Mouse (Mus musculus): Measurements from ENCODE around the gene Tmem161a. TPM values are rescaled to one million over a fixed set of nuclear protein-coding genes. Genes with fewer than 3 reads are reported as not detected.

Gene Tmem161a
- polyA plus RNA-seq, 1 experiment from 2014 or later: 45.1 TPM

- 71% methylated on average over 7 of the region's 7 CpGs for WGBS
- no peak for DNase-seq (ENCODE audit: low spot score)
- no peaks in the 10 kb centered on the region for H3K9me3 ChIP-seq (ENCODE audit: control insufficient read depth, low read length)
These were observed 16.6 kb downstream of the Tmem161a start for GRCm38 (mm10) chr8:70188707-70189106.

GRCm38 (mm10) chr8:70193238-70193637, 21.1 kb downstream of the Tmem161a start:
- H3K9ac ChIP-seq (ENCODE audit: low read length): no peak overlapping the region
- no peaks in the 10 kb centered on the region for H3K36me3 ChIP-seq (ENCODE audit: control insufficient read depth, insufficient read depth, low read length)
- H3K9me3 ChIP-seq (ENCODE audit: control insufficient read depth, low read length): no peaks in the 10 kb centered on the region
- DNase-seq (ENCODE audit: low spot score): no peak
- H3K4me2 ChIP-seq (ENCODE audit: low read depth, low read length, severe bottlenecking): no peak overlapping the region
- ATAC-seq (replicated peaks; ENCODE audit: low FRiP score): no peak
- H3K4me3 ChIP-seq (ENCODE audit: low read depth, low read length): no peak overlapping the region
- 78% methylated on average over 5 of the region's 5 CpGs for WGBS
- no peaks in the 10 kb centered on the region for H3K27me3 ChIP-seq (ENCODE audit: control insufficient read depth, insufficient read depth, low read length)
- no peak overlapping the region for H3K27ac ChIP-seq (ENCODE audit: low read depth, low read length)
- no peaks in the 10 kb centered on the region for H3K4me1 ChIP-seq (replicated peaks; ENCODE audit: control insufficient read depth, insufficient read depth, low read length)

More at GRCm38 (mm10) chr8:70188707-70189106, 16.6 kb downstream of the Tmem161a start:
- Histone ChIP-seq H3K4me1 (replicated peaks; ENCODE audit: control insufficient read depth, insufficient read depth, low read length) (no peaks in the 10 kb centered on the region), H3K4me3 (ENCODE audit: low read depth, low read length) (no peak overlapping the region), H3K27ac (ENCODE audit: low read depth, low read length) (no peak overlapping the region), H3K4me2 (ENCODE audit: low read depth, low read length, severe bottlenecking) (no peak overlapping the region), H3K36me3 (ENCODE audit: control insufficient read depth, insufficient read depth, low read length) (no peaks in the 10 kb centered on the region), H3K27me3 (ENCODE audit: control insufficient read depth, insufficient read depth, low read length) (no peaks in the 10 kb centered on the region), H3K9ac (ENCODE audit: low read length) (no peak overlapping the region)
- no peak for ATAC-seq (replicated peaks; ENCODE audit: low FRiP score)

GRCm38 (mm10) chr8:70194191-70194590, 22.0 kb downstream of the Tmem161a start:
- no peaks in the 10 kb centered on the region for H3K36me3 ChIP-seq (ENCODE audit: control insufficient read depth, insufficient read depth, low read length)
- ATAC-seq (replicated peaks; ENCODE audit: low FRiP score) (no peak), DNase-seq (ENCODE audit: low spot score) (no peak)
- no peak overlapping the region for H3K9ac ChIP-seq (ENCODE audit: low read length)
- no peaks in the 10 kb centered on the region for H3K27me3 ChIP-seq (ENCODE audit: control insufficient read depth, insufficient read depth, low read length)
- no peak overlapping the region for H3K4me3 ChIP-seq (ENCODE audit: low read depth, low read length)
- H3K9me3 ChIP-seq (ENCODE audit: control insufficient read depth, low read length): no peaks in the 10 kb centered on the region
- no peak overlapping the region for H3K4me2 ChIP-seq (ENCODE audit: low read depth, low read length, severe bottlenecking)
- H3K27ac ChIP-seq (ENCODE audit: low read depth, low read length): no peak overlapping the region
- H3K4me1 ChIP-seq (replicated peaks; ENCODE audit: control insufficient read depth, insufficient read depth, low read length): no peaks in the 10 kb centered on the region
- whole genome bisulfite sequencing: 82% methylated on average over 3 of the region's 3 CpGs

GRCm38 (mm10) chr8:70195762-70196161, 23.6 kb downstream of the Tmem161a start:
- Histone ChIP-seq H3K9me3 (ENCODE audit: control insufficient read depth, low read length) (no peaks in the 10 kb centered on the region), H3K27me3 (ENCODE audit: control insufficient read depth, insufficient read depth, low read length) (no peaks in the 10 kb centered on the region), H3K27ac (ENCODE audit: low read depth, low read length) (no peak overlapping the region), H3K4me1 (replicated peaks; ENCODE audit: control insufficient read depth, insufficient read depth, low read length) (no peaks in the 10 kb centered on the region), H3K9ac (ENCODE audit: low read length) (no peak overlapping the region), H3K4me3 (ENCODE audit: low read depth, low read length) (no peak overlapping the region), H3K4me2 (ENCODE audit: low read depth, low read length, severe bottlenecking) (no peak overlapping the region), H3K36me3 (ENCODE audit: control insufficient read depth, insufficient read depth, low read length) (no peaks in the 10 kb centered on the region)
- no peak for ATAC-seq (replicated peaks; ENCODE audit: low FRiP score)
- no peak for DNase-seq (ENCODE audit: low spot score)
- 80% methylated on average over 2 of the region's 2 CpGs for WGBS

GRCm38 (mm10) chr8:70197603-70198002, 25.4 kb downstream of the Tmem161a start:
- 46% methylated on average over 7 of the region's 7 CpGs for WGBS

GRCm38 (mm10) chr8:70200098-70200681, 28.0 kb downstream of the Tmem161a start:
- Histone ChIP-seq H3K9ac (ENCODE audit: low read length) (peak overlapping the region; percentile 16; the same call in 1 of the 2 replicates), H3K36me3 (ENCODE audit: control insufficient read depth, insufficient read depth, low read length) (no peaks in the 10 kb centered on the region), H3K4me2 (ENCODE audit: low read depth, low read length, severe bottlenecking) (no peak overlapping the region), H3K27me3 (ENCODE audit: control insufficient read depth, insufficient read depth, low read length) (no peaks in the 10 kb centered on the region), H3K9me3 (ENCODE audit: control insufficient read depth, low read length) (no peaks in the 10 kb centered on the region), H3K27ac (ENCODE audit: low read depth, low read length) (no peak overlapping the region), H3K4me1 (replicated peaks; ENCODE audit: control insufficient read depth, insufficient read depth, low read length) (no peaks in the 10 kb centered on the region), H3K4me3 (ENCODE audit: low read depth, low read length) (no peak overlapping the region)
- 83% methylated on average over 5 of the region's 5 CpGs for WGBS
- ATAC-seq (replicated peaks; ENCODE audit: low FRiP score): no peak
- DNase-seq (ENCODE audit: low spot score): no peak

More at GRCm38 (mm10) chr8:70197603-70198002, 25.4 kb downstream of the Tmem161a start:
- Histone ChIP-seq H3K27ac (ENCODE audit: low read depth, low read length) (no peak overlapping the region), H3K9me3 (ENCODE audit: control insufficient read depth, low read length) (no peaks in the 10 kb centered on the region), H3K4me1 (replicated peaks; ENCODE audit: control insufficient read depth, insufficient read depth, low read length) (no peaks in the 10 kb centered on the region), H3K4me2 (ENCODE audit: low read depth, low read length, severe bottlenecking) (no peak overlapping the region), H3K9ac (ENCODE audit: low read length) (no peak overlapping the region), H3K36me3 (ENCODE audit: control insufficient read depth, insufficient read depth, low read length) (no peaks in the 10 kb centered on the region), H3K27me3 (ENCODE audit: control insufficient read depth, insufficient read depth, low read length) (no peaks in the 10 kb centered on the region), H3K4me3 (ENCODE audit: low read depth, low read length) (no peak overlapping the region)
- no peak for DNase-seq (ENCODE audit: low spot score)
- ATAC-seq (replicated peaks; ENCODE audit: low FRiP score): no peak

GRCm38 (mm10) chr8:70201417-70201816, 29.3 kb downstream of the Tmem161a start:
- Histone ChIP-seq H3K4me3 (ENCODE audit: low read depth, low read length) (no peak overlapping the region), H3K9ac (ENCODE audit: low read length) (no peak overlapping the region), H3K9me3 (ENCODE audit: control insufficient read depth, low read length) (no peaks in the 10 kb centered on the region), H3K27ac (ENCODE audit: low read depth, low read length) (no peak overlapping the region), H3K36me3 (ENCODE audit: control insufficient read depth, insufficient read depth, low read length) (no peaks in the 10 kb centered on the region), H3K4me2 (ENCODE audit: low read depth, low read length, severe bottlenecking) (no peak overlapping the region), H3K27me3 (ENCODE audit: control insufficient read depth, insufficient read depth, low read length) (no peaks in the 10 kb centered on the region), H3K4me1 (replicated peaks; ENCODE audit: control insufficient read depth, insufficient read depth, low read length) (no peaks in the 10 kb centered on the region)
- DNase-seq (ENCODE audit: low spot score) (no peak), ATAC-seq (replicated peaks; ENCODE audit: low FRiP score) (no peak)
- WGBS: 89% methylated on average over 3 of the region's 3 CpGs

- H3K9ac ChIP-seq (ENCODE audit: low read length): no peak overlapping the region
- no peaks in the 10 kb centered on the region for H3K36me3 ChIP-seq (ENCODE audit: control insufficient read depth, insufficient read depth, low read length)
- no peaks in the 10 kb centered on the region for H3K4me1 ChIP-seq (replicated peaks; ENCODE audit: control insufficient read depth, insufficient read depth, low read length)
- H3K27ac ChIP-seq (ENCODE audit: low read depth, low read length): no peak overlapping the region
- ATAC-seq (replicated peaks; ENCODE audit: low FRiP score) (no peak), DNase-seq (ENCODE audit: low spot score) (no peak)
- no peaks in the 10 kb centered on the region for H3K27me3 ChIP-seq (ENCODE audit: control insufficient read depth, insufficient read depth, low read length)
- H3K4me2 ChIP-seq (ENCODE audit: low read depth, low read length, severe bottlenecking): no peak overlapping the region
- H3K9me3 ChIP-seq (ENCODE audit: control insufficient read depth, low read length): no peaks in the 10 kb centered on the region
- no peak overlapping the region for H3K4me3 ChIP-seq (ENCODE audit: low read depth, low read length)
- WGBS: 74% methylated on average over 4 of the region's 4 CpGs
These were observed 30.9 kb downstream of the Tmem161a start for GRCm38 (mm10) chr8:70203072-70203471.

- Histone ChIP-seq H3K27me3 (ENCODE audit: control insufficient read depth, insufficient read depth, low read length) (no peaks in the 10 kb centered on the region), H3K9ac (ENCODE audit: low read length) (no peak overlapping the region), H3K36me3 (ENCODE audit: control insufficient read depth, insufficient read depth, low read length) (no peaks in the 10 kb centered on the region), H3K4me3 (ENCODE audit: low read depth, low read length) (no peak overlapping the region), H3K27ac (ENCODE audit: low read depth, low read length) (no peak overlapping the region), H3K4me2 (ENCODE audit: low read depth, low read length, severe bottlenecking) (no peak overlapping the region), H3K4me1 (replicated peaks; ENCODE audit: control insufficient read depth, insufficient read depth, low read length) (no peaks in the 10 kb centered on the region), H3K9me3 (ENCODE audit: control insufficient read depth, low read length) (no peaks in the 10 kb centered on the region)
- ATAC-seq (replicated peaks; ENCODE audit: low FRiP score) (no peak), DNase-seq (ENCODE audit: low spot score) (no peak)
- 61% methylated on average over 1 of the region's 1 CpGs for WGBS
These were observed 32.6 kb downstream of the Tmem161a start for GRCm38 (mm10) chr8:70204757-70205156.

Data from forebrain, embryonic 11.5 days (tissue).